Mouse (Mus musculus): Measurements from ENCODE around the gene Wwc1. TPM values are rescaled to one million over a fixed set of nuclear protein-coding genes. Genes with fewer than 3 reads are reported as not detected.
"Not testable (repeated sequence)": the region's sequence is repeated elsewhere in the genome, so short reads cannot be mapped to it uniquely, and the experiment has no call there.

Gene Wwc1
- total RNA-seq, 2 experiments from 2014 or later, result 121 to 137 TPM

GRCm38 (mm10) chr11:35866140-35866539 is 114.2 kb downstream of the Wwc1 start:
- no peak for TF ChIP-seq CTCF (IDR thresholded peaks at IDR 0.05)
- no peak for DNase-seq (ENCODE audit: extremely low spot score in 1 of 2, low spot score in 2 of 2)
- Histone ChIP-seq H3K4me3 (no peak overlapping the region), H3K27ac (peak overlapping the region; percentile 88)
- intact Hi-C loops (cut with DNase I), result no loop called here

GRCm38 (mm10) chr11:35864981-35865604 is 115.2 kb downstream of the Wwc1 start:
- intact Hi-C loops (cut with DNase I), result loop anchor here (2.0 kb wide), 1 partner anchor 54 kb away; no protein-coding TSS in a partner anchor
- Histone ChIP-seq H3K27ac (peak overlapping the region; percentile 88), H3K4me3 (no peak overlapping the region)
- no peak for TF ChIP-seq CTCF (IDR thresholded peaks at IDR 0.05)
- peak; percentile 67 to 69 for DNase-seq (ENCODE audit: extremely low spot score in 1 of 2, low spot score in 2 of 2)

GRCm38 (mm10) chr11:35863653-35864052 is 116.7 kb downstream of the Wwc1 start:
- Histone ChIP-seq H3K27ac (no peak overlapping the region), H3K4me3 (no peak overlapping the region)
- no peak for DNase-seq (ENCODE audit: extremely low spot score in 1 of 2, low spot score in 2 of 2)
- intact Hi-C loops (cut with DNase I), result loop anchor here (2.0 kb wide), 1 partner anchor 55 kb away; no protein-coding TSS in a partner anchor
- no peak for TF ChIP-seq CTCF (IDR thresholded peaks at IDR 0.05)

GRCm38 (mm10) chr11:35857395-35858067 is 122.8 kb downstream of the Wwc1 start:
- no peak for DNase-seq (ENCODE audit: extremely low spot score in 1 of 2, low spot score in 2 of 2)
- no peak for TF ChIP-seq CTCF (IDR thresholded peaks at IDR 0.05)
- Histone ChIP-seq H3K27ac (peak overlapping the region; percentile 49), H3K4me3 (no peak overlapping the region)
- intact Hi-C loops (cut with DNase I), result loop anchor here (5.0 kb wide), 2 partner anchors 75 to 120 kb away; no protein-coding TSS in a partner anchor

GRCm38 (mm10) chr11:35856359-35857040 is 123.8 kb downstream of the Wwc1 start:
- intact Hi-C loops (cut with DNase I), result loop anchor here (5.0 kb wide), 2 partner anchors 76 to 121 kb away; no protein-coding TSS in a partner anchor
- peak overlapping the region; percentile 57; the same call in 1 of the 2 replicates for H3K27ac ChIP-seq
- peak in 1 of 2 experiments; percentile 50 for DNase-seq (ENCODE audit: extremely low spot score in 1 of 2, low spot score in 2 of 2)

GRCm38 (mm10) chr11:35855567-35855966 is 124.8 kb downstream of the Wwc1 start:
- intact Hi-C loops (cut with DNase I), result loop anchor here (5.0 kb wide), 2 partner anchors 77 to 122 kb away; no protein-coding TSS in a partner anchor
- no peak for TF ChIP-seq CTCF (IDR thresholded peaks at IDR 0.05)
- Histone ChIP-seq H3K27ac (no peak overlapping the region), H3K4me3 (no peak overlapping the region)
- DNase-seq (ENCODE audit: extremely low spot score in 1 of 2, low spot score in 2 of 2), result no peak

More at GRCm38 (mm10) chr11:35856359-35857040, 123.8 kb downstream of the Wwc1 start:
- no peak overlapping the region for H3K4me3 ChIP-seq
- no peak for TF ChIP-seq CTCF (IDR thresholded peaks at IDR 0.05)

GRCm38 (mm10) chr11:35854941-35855340 is 125.4 kb downstream of the Wwc1 start:
- no peak for TF ChIP-seq CTCF (IDR thresholded peaks at IDR 0.05)
- no peak for DNase-seq (ENCODE audit: extremely low spot score in 1 of 2, low spot score in 2 of 2)
- intact Hi-C loops (cut with DNase I), result loop anchor here (5.0 kb wide), 2 partner anchors 77 to 122 kb away; no protein-coding TSS in a partner anchor
- H3K4me3 ChIP-seq, result no peak overlapping the region
- no peak overlapping the region for H3K27ac ChIP-seq

- DNase-seq (ENCODE audit: extremely low spot score in 1 of 2, low spot score in 2 of 2), result no peak
- intact Hi-C loops (cut with DNase I), result no loop called here
- TF ChIP-seq CTCF (IDR thresholded peaks at IDR 0.05), result no peak
- Histone ChIP-seq H3K4me3 (no peak overlapping the region), H3K27ac (no peak overlapping the region)
Observed at GRCm38 (mm10) chr11:35853651-35854050, 126.7 kb downstream of the Wwc1 start.

- intact Hi-C loops (cut with DNase I), result no loop called here
Observed at GRCm38 (mm10) chr11:35852731-35853130, 127.6 kb downstream of the Wwc1 start.

GRCm38 (mm10) chr11:35844299-35844698 is 136.0 kb downstream of the Wwc1 start:
- intact Hi-C loops (cut with DNase I), result no loop called here
- no peak for TF ChIP-seq CTCF (IDR thresholded peaks at IDR 0.05)
- no peak for DNase-seq (ENCODE audit: extremely low spot score in 1 of 2, low spot score in 2 of 2)
- no peak overlapping the region for H3K27ac ChIP-seq
- no peak overlapping the region for H3K4me3 ChIP-seq

More at GRCm38 (mm10) chr11:35852731-35853130, 127.6 kb downstream of the Wwc1 start:
- DNase-seq (ENCODE audit: extremely low spot score in 1 of 2, low spot score in 2 of 2), result no peak
- Histone ChIP-seq H3K27ac (no peak overlapping the region), H3K4me3 (no peak overlapping the region)
- peak; percentile 55 for TF ChIP-seq CTCF (IDR thresholded peaks at IDR 0.05)

- H3K27ac ChIP-seq; intact Hi-C loops (cut with DNase I); H3K4me3 ChIP-seq; DNase-seq (ENCODE audit: extremely low spot score in 1 of 2, low spot score in 2 of 2): not testable (repeated sequence)
Observed at GRCm38 (mm10) chr11:35842560-35842959, 137.8 kb downstream of the Wwc1 start.

Measured in left cerebral cortex, adult 2 months (tissue).